Mouse (Mus musculus) thymus, postnatal 14 days (tissue): ENCODE measurements around the gene Stk39.

Experiments used
- DNase-seq: peaks from one replicate; pipeline ENCODE4 v3.0.0; 2021

Stk39 gene

DNA sequence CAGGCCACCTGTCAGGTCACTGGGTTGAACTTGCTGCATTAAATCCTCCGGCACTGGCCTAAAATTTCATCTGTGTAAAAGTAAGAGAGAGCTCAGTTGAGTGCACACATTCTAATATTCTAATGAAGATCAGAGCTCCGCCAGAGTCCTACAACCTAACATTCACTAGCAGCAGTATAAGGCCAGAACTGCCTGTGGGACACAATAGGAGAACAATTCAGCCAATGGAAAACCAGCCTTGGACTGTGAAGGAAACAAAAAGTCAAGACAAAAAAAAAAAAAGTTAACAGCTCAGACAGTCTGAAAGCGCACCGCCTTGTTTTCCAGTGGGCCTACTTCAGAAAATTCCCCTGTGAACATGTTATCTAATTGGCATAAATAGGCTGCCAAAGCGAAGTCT, 137.1 kb downstream of the Stk39 start:
- DNase-seq, result no peak

DNA sequence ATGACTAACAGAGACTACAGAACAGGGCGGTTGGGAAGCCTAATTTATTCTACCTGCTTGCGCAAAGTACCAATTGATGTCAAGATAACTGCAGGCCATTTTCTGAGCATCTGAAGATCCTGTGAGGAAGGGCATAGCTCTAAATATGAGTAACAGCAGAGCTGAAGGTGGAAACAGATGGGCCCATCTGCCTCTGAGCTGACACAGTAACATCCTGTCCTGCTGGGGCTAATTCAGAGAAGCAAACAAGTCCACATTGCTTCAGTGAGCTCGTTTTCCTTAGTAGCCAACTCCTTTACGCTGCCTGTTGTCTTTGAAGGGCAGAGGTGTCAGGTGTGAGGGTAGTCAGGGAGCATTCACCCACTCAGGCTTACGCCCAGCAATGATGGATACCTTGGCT, 146.8 kb downstream of the Stk39 start:
- DNase-seq, result no peak

- DNase-seq, result no peak
Measured at GRCm38 (mm10) chr2:68321230-68321629, 150.8 kb downstream of the Stk39 start.

- DNase-seq, result no peak
Measured at GRCm38 (mm10) chr2:68320670-68321069, 151.4 kb downstream of the Stk39 start.

GRCm38 (mm10) chr2:68318452-68318851, 153.6 kb downstream of the Stk39 start:
- no peak for DNase-seq

DNA sequence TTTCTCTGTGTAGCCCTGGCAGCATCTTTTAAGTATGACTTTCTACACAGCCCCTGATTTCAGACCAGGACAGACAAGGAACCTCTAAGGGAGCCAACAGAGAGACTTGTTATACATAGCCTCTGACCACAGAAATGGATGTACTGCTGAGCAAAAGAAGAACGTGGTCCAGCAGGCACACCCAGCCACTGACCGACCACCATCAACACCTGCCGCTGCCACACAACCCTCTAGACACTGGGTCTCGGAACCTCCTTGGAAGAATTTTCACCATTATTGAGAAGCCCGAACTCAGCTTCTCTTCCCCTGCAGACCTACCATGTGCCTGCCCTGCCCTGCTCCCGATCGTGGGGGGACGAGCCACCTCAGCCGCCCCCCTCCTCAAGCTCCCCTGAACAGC, 154.2 kb downstream of the Stk39 start:
- no peak for DNase-seq

GRCm38 (mm10) chr2:68317452-68317851, 154.6 kb downstream of the Stk39 start:
- no peak for DNase-seq

- no peak for DNase-seq
Measured at GRCm38 (mm10) chr2:68315258-68315657, 156.8 kb downstream of the Stk39 start.

GRCm38 (mm10) chr2:68310121-68310520, 161.9 kb downstream of the Stk39 start:
- peak; percentile 52 for DNase-seq

DNA sequence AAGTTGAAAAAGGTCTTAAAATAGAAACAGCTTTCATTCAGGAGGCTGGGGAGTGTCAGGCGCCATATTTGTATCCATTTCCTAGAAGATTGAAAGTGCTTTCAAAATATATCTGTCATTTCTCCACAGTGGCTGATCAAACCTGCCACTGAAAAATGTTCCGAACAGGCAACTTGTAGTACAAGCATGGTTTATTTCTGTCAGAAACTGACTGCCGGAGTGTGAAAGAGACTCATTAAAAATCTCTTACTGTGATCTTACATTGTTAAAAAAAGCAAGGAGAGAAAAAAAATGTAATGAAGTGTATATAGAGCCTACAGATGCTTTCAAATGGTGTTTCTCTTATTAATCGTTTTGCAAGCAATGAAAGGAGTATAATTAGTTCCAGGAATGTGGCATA, 165.5 kb downstream of the Stk39 start:
- DNase-seq, result no peak

DNA sequence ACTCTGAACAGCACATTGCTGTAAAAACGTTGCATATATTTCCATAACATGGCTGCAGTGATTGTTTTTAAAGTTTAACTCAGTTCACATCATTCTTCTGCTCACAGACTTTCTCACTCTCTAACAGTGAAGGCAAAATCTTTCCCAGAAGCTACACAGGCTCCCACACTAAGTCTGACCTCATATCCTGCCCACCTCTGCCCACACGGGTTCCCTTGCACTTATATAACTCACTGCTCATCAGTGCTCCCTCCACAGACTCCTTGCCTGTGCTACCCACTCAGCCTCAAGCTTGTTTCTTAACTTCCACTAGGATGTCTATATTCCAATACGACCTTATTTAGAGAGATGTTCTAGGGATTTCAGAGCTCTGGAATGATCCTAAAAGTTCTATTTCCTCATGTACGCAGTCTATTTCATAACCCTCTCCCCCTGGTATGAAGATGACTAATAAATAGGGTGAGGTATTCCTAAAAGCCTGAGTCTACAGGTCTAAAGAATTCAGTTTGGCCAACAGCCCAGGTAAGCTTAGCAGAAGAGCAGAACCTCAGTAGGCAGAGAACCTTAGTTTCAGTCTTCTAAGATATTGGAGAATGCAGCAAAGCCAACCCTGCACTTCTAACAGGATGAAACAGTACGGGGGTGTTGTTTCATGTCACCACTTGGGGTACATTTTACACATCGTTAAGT, 167.2 kb downstream of the Stk39 start:
- DNase-seq, result no peak

DNA sequence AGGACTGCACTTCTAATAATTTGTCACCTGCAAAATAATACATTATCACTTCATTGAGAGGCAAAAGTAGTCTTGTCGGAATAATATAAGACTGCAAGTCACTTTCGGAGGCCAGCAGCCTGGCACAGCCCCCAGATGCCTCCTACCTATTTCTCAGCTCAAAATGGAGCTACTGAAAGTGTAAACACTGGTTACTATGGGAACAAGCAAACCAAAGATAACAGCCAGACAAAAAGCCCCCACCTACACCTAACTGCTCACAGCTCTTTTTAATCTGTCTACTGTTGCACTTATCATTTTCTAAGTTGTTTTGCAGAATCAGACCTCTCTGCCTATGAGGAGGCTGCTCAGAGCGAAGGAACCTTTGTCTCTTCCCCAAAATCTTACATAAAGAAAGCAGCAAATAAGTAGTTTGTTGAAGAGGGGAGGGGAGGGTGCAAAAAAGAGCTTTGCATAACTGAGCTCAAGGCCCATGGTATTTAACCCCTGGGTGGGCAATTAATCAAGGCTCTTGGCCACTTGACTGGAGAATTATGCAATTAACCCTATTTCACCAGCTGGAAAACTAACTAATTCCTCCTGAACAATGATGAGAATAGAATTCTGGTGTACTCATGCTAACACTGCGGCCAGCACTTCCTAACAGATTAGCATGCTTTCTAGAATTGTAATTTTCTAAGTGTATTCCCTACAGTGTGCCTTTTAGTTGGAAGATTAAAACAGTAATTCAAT, 170.1 kb downstream of the Stk39 start:
- no peak for DNase-seq

GRCm38 (mm10) chr2:68298356-68298755, 173.7 kb downstream of the Stk39 start:
- no peak for DNase-seq

DNA sequence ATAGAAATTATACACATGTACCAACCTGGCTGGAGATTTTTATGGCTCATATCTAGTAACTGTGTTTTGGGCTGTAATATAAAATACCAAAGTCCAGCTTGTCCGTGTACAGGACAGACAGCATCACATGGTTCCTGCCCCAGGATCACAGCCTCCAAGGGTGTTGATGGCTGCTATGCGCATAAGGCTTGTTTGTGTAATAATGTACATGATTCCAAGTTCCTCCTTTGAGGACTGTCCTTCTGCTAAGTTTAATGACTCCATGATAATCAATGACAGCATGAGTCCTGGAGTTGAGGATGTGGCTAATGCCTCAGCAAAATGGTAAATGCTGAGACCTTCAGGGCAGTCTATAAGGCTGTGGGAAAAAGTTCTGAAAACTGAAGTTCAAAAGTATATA, 174.1 kb downstream of the Stk39 start:
- DNase-seq, result no peak

GRCm38 (mm10) chr2:68296743-68297142, 175.3 kb downstream of the Stk39 start:
- no peak for DNase-seq

GRCm38 (mm10) chr2:68292539-68293320, 179.3 kb downstream of the Stk39 start:
- DNase-seq, result no peak

GRCm38 (mm10) chr2:68291895-68292294, 180.2 kb downstream of the Stk39 start:
- no peak for DNase-seq

GRCm38 (mm10) chr2:68289961-68290360, 182.1 kb downstream of the Stk39 start:
- no peak for DNase-seq

GRCm38 (mm10) chr2:68289177-68289576, 182.9 kb downstream of the Stk39 start:
- DNase-seq, result no peak

DNA sequence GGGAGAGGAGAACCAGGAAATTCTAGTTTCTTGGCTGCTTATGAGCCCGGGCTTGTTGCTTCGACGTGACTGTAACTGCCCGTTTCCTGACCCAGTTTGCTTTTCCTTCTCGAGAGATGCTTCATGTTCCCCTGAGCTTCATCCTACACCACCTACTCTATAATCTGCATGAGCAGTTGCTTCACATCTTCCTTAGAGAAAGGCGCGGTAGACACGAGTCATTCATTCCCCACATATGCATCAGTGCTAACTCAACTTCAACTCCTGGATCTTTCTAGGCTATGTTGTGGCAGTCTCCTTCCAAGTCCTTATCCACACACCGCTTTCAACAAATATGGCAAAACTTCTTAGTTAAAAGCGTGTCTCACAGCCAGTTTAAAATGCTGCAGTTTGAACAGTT, 184.0 kb downstream of the Stk39 start:
- DNase-seq, result no peak

GRCm38 (mm10) chr2:68284391-68284790, 187.7 kb downstream of the Stk39 start:
- DNase-seq, result no peak

- DNase-seq, result no peak
Measured at GRCm38 (mm10) chr2:68283021-68283548, 189.0 kb downstream of the Stk39 start.

DNA sequence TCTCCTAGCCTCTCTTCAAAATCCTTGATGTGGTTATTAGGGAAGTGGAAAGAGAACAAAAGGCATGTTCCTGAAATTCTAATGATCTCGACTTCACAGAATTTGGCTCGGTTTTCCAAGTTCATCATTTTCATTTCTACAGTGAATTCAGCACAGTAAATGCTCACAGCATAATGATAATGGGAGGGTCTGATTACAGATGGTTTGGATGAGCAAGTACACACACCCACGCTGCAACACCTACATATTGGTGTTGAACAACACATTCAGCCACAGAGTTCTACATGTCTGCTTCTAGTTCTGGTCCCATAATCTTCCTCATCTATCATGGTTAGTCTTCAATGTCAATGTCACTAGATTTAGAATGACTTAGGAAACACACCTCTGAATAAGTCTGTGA, 190.5 kb downstream of the Stk39 start:
- no peak for DNase-seq

- DNase-seq, result no peak
Measured at GRCm38 (mm10) chr2:68271301-68271700, 200.8 kb downstream of the Stk39 start.
